Mouse (Mus musculus) adrenal gland, postnatal 10 days (tissue): Measurements from ENCODE around the gene Hist1h2bh. TPM values are rescaled to one million over a fixed set of nuclear protein-coding genes. Genes with fewer than 3 reads are reported as not detected.
A peak's percentile ranks its signal among the peaks of the same experiment; 100 is the strongest.

Source experiments
- DNase-seq: peaks from one replicate; pipeline ENCODE4 v3.0.0; 2021; ENCODE audit warnings: mixed read lengths
- total RNA-seq, 2 experiments: library from RNA; stranded (reverse); gene quantifications; 2 replicates each; pipeline ENCODE4 v1.2.3; 2021

Gene Hist1h2bh
- total RNA-seq, 2 experiments from 2014 or later, result 20.9 to 25.4 TPM

DNA sequence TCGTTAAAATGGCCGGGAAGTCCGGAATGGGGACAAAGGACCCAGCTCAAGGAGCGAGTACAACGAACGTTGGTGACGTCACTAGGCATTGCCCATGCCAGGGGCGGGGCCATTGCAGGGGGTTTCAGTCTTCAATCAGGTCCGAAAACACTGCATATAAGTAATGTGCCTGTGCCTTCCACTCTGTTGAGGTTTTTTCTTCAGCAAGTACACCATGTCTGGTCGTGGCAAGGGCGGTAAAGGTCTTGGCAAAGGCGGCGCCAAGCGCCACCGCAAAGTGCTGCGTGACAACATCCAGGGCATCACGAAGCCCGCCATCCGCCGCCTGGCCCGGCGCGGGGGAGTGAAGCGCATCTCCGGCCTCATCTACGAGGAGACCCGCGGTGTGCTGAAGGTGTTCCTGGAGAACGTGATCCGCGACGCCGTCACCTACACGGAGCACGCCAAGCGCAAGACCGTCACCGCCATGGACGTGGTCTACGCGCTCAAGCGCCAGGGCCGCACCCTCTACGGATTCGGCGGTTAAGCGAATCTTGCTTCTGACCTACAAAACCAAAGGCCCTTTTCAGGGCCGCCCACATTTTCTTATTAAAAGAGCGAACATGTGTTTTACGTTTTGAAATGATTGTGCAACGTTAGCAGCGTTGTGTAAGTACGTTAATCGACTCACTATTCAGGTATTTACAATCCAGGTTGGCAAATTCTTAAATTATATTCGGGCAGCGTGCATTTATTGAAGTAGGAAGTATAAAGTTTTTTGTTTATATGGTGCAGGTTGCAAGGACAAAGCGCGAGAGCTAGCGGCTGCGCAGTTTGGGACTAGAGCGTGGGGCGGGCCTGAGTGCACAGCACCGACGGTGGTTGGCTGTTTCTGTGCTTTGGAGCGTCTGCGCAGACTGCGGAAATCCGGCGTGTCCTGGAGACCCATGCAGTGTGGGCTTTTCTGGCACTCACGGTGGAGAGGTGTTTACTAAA, 12.0 kb downstream of the Hist1h2bh start, which contains the start of gene Hist1h4h:
Gene Hist1h4h (plus strand): TSS at position 150 of the 975 bp plus-strand sequence.
- DNase-seq, result peak; percentile 97

DNA sequence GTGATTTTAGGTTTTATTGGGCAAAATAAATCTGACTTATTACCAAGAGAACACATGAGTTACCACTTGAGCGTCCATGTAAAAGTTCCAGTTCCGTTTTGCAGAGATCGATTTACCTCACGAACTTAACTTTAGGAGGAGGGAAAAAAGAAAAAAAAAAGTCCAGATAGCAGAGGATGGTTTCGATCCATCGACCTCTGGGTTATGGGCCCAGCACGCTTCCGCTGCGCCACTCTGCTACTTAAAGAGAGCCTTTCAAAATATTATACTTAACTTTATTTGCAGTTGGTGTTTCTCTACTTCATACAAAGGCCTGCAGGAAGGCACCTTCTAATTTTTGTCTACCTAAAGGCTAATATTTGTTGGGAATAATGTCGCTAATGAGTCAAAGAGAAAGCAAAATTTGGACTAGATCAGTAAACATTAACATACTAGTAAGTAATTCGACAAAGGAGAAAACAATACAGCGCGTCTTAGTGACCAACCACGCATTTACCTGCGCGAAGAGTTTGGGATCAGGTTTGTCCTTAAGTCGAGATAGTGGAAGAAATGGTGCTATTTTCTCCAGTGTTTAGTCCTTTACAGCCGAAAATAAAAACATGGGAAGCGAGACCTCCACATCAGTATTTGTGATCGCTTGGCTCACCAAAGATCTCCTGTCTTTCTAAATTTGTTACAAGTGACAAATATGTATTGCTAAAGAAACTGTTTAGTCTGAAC, 12.9 kb downstream of the Hist1h2bh start:
- DNase-seq, result peak; percentile 74

DNA sequence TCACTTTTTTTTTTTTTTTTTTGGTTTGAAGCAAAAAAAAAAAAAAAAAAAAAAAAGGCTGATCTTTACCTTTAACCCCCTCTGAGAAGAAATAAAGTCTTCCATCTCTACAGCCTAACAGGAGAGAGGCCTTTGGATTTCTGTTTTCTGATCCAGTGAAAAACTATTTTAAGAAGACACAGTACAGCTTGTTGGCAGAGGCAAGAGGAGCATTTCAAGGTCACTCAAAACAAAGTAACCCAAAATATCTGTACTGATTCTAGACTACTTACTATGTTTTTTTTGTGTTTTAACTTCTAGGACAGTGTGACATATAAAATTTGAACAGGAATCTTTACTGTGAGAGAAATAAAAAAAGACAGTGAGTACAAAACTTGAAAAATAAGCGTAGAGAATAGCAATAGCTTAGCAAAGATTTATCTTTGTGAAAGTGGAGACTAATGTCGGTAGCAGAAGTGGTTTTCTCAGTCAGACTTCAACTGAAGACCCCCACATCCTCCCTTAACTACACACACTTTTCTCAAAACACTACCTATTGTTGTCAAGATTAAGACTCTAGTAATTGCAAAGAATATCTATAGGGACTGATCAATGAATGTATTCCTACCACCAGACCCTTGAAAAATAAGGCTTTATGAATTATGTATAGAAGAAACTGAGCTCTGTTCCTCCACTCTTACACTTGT, 13.6 kb downstream of the Hist1h2bh start:
- no peak for DNase-seq

DNA sequence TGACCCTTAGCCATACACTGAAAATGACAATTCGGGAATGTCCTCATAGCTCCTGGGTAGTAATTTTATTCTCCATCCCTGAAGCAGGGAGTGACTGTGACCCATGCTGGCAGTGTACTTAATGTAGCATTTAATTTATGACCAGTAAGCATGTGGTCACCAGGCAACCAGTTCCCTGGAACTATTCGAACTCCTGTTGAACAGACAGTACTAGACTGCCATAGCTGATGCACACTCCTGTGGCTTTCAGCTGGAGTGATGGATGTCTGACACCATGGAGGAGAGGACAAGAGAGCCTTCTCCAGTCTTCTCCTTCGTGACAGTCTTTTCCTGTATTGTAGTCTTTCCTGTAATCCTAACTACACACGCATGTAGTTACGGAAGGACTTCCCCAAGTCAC, 14.2 kb downstream of the Hist1h2bh start:
- no peak for DNase-seq

DNA sequence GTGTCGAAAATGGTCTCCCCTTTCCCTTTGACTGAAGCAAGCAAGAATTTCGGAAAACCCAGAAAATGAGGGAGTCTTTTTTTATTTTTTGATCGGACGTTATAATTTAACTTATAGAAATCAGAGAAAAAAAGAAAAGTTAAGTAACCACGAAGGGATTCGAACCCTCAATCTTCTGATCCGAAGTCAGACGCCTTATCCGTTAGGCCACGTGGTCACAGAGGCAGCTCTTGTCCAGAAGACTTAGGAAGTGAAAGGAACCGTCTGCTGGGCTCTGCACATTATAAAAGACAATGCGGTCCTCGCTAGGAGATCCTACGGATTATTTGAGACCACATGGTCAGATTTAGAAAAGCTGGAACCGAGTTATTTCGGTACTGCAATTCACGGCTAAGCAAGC, 16.9 kb downstream of the Hist1h2bh start:
- peak; percentile 96 for DNase-seq

DNA sequence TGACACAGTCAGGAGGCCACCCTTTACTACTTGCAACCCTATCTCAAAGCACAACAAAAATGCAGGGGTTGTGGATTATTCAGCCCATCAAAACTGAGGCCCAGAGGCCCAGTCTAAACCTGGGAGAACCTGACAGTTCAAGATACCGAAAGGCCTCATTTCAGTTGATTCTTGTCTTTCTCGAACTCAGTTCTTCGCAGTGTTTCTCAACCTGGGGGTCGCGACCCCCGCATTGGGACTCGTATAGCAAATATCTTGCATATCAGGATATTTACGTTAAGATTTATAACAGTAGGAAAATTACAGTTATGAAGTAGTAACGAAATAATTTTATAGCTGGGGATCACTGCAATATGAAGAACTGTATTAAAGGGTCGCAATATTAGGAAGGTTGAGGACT, 17.3 kb downstream of the Hist1h2bh start:
- DNase-seq, result no peak

DNA sequence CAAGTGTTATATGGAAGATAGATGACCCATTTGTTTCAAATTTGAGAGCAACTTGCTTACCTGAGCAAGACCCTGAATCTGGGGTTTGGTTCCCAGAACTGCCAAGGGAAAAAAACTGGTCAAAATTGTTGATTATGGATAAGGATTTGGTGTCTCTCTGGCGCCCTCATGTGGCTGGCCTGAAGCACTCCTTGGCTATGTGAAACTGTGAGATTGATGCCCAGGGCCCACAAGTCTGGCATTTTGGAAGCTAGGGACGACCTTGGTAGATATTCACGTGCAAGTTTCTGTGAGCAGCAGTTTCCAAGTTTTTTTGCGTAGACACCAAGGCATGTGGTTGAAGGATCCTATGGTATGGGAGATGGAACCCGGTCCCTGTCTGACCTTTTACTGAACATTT, 18.5 kb downstream of the Hist1h2bh start:
- peak; percentile 84 for DNase-seq

DNA sequence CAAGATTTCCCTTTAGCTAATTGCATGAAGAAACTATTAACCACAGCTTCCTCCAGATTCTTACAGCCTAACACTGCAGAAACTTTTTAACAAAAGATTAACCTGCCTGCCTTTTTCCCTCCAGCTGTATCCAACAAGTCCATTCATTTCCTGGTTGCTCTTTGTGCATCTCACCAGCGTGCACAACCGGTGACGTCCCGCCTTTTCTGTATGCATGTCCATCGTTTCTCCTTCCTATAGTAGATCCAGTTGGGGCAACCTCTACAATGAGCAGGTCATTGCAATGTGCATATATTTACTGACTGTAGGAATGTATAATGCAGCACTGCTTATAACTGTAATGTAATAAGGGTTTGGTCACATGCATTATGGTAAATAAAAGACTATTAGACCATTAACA, 19.2 kb downstream of the Hist1h2bh start:
- DNase-seq, result no peak

DNA sequence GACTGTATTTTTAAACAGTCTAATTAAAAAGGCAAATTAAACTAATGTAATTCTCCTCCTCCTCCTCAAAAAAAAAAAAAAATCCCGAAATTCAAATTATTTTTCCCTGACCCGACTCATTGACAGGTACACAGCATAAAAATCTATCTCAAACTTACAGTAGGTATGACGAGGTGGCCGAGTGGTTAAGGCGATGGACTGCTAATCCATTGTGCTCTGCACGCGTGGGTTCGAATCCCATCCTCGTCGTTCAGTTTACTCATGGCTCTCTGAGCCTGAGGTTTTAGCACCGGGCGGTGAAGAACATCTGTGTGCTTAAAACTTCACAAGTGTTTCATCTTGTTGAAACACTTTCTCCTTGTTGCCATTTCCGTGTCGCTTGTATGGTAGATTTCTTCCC, 21.5 kb downstream of the Hist1h2bh start:
- peak; percentile 86 for DNase-seq

DNA sequence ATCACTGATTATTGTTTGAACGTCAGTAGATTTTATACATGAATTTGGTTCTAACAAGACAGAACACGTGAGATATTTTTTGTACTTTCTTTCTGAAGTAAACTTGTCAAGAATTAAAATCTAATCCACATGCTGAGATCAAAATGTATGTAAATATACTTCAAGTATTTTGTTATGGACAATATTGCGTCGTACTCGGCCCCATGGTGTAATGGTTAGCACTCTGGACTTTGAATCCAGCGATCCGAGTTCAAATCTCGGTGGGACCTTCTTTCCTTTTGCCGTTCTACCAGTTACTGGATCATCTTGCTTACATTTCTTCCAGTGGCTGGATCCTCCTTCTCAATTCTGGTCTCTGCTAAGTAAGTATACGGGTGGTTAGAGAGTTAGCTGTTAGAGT, 23.8 kb downstream of the Hist1h2bh start:
- DNase-seq, result peak; percentile 85

DNA sequence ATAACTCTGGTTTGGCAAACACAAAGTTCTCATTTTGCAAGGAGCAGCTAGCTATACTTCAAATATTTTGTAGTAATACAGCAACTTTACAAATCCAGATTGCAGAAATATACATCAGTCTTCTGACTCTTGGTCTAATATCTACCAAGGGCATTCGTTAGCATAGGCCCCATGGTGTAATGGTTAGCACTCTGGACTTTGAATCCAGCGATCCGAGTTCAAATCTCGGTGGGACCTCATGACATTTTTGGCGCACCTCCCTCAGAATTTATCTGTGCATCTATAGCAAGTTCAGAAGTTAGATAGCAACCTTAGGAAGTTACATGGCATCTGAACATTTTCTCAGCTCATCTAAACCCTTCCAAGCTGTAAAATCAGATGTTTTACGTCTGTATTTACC, 24.3 kb downstream of the Hist1h2bh start:
- peak; percentile 87 for DNase-seq

DNA sequence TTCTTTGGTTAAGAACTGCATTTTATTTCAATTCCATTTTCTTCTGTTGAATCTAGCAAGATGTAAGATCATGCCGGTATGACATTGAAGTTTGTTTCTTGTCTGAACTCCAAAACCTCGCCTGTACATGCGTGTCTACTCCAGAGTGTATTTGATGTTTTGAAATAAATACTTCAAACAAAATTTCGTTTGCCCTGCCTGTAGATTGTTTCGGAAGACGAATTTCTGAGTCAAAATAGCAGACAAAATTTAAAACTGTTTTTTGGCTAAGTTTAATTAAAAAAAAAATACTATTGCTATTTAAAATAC, 24.9 kb downstream of the Hist1h2bh start:
- no peak for DNase-seq

DNA sequence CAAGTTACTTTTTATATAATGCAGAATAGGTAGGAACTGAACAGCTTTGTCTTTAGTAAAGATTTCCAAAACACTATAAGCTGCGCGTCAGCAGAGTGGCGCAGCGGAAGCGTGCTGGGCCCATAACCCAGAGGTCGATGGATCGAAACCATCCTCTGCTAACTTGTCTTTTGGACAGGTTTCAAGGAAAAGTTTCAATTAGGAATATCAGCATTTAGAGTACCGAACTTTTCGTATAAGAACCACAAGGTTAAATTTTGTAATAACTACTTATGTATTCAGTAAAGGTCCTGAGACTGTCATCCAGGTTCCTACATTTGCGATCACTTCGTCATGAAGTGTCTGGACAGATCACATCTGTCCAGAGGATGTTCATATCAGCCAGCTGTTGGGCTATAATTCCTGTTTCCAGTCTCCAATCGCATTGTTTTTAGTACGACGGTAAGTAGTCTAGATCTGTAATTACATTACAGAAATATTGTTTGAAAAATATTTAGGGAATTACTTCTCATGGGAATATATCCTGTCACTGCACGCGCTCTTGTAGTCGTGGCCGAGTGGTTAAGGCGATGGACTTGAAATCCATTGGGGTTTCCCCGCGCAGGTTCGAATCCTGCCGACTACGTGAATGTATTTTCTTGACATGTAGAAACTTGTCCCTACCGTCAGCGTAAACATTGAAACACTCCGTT, 25.4 kb downstream of the Hist1h2bh start:
- peak; percentile 92 for DNase-seq

DNA sequence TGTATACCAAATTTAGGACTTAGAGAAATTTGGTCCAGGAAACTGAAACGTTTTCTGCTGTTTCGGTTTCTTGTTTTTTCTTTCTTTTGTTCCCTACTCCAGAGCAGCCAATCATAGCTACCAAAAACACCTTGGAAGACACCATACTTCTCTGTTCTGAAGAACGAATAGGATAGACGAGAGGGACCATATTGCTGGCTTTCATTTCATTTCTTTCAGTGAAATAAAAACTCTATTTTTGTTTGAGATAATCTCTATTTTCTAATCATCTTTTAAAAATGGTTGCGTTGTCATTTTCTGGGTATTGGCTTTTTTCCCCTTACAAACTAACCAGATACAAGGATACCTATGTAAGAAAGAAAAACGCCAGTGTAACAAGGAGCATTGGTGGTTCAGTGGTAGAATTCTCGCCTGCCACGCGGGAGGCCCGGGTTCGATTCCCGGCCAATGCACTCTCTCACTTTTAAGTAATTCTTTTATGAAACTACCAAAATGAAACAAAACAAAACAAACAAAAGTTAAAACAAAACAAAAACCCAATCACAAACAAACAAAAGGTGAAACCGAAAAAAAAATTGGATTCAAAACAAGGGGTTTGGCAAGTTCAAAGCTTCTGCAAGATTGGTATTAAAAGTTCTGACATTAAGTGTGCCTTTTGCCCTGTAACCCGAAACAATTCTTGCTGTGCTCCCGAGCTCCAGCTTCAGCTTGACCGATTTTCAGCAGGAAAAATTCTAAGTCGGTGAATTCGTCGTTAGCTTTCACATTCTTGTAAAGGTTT, 26.2 kb downstream of the Hist1h2bh start:
- peak; percentile 86 for DNase-seq

DNA sequence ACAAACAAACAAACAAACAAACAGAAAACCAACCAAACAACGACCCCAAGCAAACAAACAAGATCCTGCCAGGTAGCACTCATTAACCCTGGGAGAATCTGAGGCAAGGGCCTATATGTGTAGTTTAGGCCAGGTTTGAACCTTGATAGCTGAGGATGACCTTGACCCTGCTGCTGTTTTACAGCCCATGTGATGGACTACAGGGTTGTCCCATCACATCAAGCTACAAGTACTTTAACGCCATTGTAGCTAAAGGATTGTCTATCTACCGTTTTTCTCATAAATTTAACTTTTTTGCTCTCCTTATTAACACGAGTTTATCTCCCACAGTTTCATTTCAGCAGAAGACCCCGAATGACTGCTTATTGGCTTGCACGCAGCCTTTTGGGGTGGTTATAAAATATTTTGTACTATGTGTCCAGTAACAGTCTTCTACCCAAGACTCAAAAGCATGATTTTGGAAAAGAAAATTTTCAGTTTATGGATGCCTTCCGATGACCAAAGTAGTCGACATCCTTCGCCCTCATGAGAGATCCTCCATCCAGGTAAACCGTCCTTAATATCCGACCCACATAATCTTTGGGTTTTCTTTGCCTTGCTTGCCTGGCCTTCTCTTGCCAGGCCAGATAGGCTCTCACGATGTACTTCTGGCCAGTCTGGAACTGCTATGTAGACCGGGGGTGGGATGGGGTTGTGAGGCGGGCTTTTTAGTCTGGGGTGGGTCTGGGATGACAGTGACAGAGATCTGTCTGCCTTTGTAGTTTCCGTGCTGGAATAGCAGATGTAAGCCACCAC, 27.2 kb downstream of the Hist1h2bh start:
- no peak for DNase-seq

DNA sequence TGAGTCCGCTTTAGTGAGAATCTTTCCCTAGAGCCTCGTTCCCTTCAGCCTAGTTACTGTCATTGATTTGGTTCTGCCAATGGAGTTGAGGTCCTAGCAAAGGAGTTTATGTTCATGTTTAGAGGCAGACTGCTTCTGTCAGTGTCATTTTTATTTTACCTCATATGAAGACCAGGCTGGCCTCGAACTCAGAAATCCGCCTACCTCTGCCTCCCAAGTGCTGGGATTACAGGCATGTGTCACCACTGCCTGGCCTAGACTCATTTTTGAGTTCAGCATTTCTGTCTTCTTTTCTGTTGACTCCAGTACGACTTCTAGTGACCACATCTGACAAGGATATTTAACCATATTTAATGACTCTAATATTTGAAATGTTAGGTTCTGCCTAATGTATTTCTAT, 27.9 kb downstream of the Hist1h2bh start:
- no peak for DNase-seq

DNA sequence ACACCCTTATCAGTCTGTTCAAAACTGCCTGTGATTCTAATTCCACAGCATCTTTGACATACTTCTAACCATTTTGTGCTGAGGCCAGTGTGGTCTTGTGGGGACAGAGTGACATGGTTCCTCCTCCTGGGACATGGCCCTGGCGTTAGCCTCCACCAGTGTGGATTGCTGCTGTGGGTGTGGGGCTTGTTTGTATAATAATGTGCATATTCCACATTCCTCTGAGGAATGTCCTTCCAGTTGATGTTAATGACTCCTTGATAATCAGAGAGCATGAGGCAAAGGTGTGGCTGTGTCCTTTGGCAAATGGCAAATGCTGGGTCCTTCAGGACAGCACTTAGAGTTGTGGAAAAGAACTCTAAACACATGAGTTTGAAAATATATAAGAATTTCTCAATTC, 29.7 kb downstream of the Hist1h2bh start:
- DNase-seq, result no peak

DNA sequence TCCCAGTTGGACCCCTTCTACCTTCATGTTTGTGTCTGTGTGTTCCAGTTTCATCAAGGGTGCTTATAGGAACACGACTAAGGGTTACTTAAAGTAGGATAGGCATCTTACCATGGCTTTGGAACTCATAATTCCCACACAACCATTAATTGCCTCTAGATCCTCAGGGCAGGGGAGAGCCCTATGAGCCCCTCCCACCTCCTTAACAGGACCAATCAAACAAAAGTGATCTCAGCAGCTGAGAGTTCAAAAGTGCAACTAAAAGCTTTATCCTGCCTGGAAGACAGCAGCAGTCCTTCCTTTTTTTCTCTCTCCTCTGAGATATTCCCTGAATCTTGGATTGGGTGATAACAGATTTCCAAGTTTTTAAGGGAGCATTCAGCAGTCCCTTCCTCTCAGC, 33.1 kb downstream of the Hist1h2bh start:
- DNase-seq, result no peak

DNA sequence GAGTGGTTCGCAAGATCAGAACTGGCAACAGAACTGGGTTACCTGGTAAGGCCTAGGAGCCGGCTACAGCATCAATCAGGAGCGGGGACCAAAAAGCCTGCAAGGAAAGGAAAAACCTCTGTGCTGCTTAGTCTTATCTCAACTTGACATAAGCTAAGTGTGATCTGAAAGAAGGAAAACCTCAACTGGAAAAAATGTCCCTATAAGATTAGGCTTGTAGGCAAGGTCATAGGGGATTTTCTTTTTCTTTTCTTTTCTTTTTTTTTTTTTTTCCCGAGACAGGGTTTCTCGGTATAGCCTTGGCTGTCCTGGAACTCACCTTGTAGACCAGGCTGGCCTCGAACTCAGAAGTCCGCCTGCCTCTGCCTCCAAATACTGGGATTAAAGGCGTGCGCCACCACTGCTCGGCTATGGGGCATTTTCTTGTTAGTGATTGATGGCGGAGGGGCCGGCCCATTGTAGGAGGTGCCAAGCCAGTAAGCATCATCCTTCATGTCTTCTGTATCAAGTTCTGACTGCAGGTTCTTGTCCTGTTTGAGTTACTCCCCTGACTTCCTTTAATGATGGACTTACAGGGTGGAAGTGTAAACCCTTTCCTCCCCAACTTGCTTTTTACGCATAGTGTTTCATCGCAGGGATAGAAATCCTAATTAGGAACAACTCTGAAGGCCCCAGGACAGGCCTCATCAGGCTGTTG, 36.2 kb downstream of the Hist1h2bh start:
- DNase-seq, result no peak

DNA sequence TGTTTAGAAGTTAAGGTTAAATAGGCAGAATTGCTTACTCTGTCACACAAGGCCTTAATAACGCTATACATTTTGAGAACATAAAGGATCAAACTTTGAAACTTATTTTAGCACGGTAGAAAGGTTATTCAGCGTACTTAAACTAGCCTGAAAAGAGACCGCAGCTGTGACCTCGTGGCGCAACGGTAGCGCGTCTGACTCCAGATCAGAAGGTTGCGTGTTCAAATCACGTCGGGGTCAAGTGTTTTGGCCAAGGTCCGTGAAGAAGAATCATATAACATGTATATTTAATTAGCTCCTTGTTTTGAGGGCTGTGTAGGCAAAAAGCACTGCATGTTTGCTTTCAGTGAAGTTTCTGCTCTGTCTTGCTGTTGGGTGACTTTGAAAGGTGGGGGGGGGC, 36.8 kb downstream of the Hist1h2bh start:
- DNase-seq, result peak; percentile 72
